Mouse (Mus musculus): Measurements from ENCODE around the gene Tia1.
A peak's percentile ranks its signal among the peaks of the same experiment; 100 is the strongest.

Gene Tia1

GRCm38 (mm10) chr6:86385362-86386104 is 18.5 kb upstream of the Tia1 start:
- no peak for DNase-seq

- no peak for DNase-seq
Measured at GRCm38 (mm10) chr6:86387313-86387712, 16.7 kb upstream of the Tia1 start.

- DNase-seq, result no peak
Measured at GRCm38 (mm10) chr6:86388461-86388860, 15.6 kb upstream of the Tia1 start.

DNA sequence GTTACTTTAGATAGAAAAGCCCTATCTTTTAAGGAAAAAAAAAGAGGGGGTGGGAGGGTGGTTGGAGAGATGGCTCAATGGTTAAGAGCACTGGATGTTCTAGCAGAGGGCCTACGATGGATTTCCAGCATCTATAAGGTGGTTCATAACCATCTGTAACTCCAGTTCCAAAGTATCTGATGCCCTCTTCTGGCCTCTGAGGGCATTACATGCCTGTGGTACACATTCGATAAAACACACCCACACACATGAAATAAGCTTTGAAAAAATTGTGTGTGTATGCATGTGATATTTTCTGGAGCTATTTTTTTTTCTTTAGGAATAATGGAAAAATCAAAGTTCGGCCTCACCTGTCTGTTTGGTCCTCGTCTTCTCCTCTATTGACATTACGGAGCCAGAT is 12.7 kb upstream of the Tia1 start:
- DNase-seq, result no peak

DNA sequence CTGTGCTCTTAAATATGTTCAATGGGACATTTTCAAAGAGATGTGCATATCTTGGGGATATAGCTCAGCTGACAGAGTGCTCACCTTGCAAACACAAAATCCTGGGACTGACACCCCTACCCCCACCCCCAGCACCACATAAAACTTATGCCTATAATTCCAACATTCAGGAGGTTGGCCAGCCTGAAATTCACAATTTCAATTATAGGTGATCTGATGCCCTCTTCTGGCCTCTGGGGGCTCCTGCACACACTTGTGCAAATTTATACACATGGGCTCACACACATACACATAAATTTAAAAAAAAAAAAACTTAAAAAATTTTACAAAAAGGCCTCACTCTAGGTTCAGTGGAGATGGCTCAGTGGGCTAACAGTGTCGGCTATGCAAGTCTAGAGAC is 10.8 kb upstream of the Tia1 start:
- no peak for DNase-seq

- DNase-seq, result no peak
Measured at GRCm38 (mm10) chr6:86394078-86394720, 9.8 kb upstream of the Tia1 start.

GRCm38 (mm10) chr6:86395021-86395420 is 9.0 kb upstream of the Tia1 start:
- no peak for DNase-seq

DNA sequence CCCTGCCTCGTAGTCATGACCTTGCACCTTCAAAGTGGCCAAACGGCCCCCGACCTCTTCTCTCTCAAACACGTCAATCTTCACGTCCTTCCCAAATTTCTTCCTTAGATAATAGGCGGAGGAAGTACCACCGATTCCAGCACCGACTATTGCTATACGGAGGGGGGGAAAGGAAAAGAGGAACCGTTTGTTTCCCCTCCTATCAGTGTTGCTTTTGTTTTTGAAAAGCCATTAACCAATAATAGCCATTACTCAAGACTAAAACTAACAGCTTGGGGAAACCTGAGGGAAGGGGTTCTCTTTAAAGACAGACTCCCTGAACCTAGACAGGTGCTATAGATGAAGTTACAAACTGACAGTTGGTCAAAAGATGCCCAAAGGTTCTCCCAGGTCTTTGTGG is 8.1 kb upstream of the Tia1 start:
- DNase-seq, result no peak

DNA sequence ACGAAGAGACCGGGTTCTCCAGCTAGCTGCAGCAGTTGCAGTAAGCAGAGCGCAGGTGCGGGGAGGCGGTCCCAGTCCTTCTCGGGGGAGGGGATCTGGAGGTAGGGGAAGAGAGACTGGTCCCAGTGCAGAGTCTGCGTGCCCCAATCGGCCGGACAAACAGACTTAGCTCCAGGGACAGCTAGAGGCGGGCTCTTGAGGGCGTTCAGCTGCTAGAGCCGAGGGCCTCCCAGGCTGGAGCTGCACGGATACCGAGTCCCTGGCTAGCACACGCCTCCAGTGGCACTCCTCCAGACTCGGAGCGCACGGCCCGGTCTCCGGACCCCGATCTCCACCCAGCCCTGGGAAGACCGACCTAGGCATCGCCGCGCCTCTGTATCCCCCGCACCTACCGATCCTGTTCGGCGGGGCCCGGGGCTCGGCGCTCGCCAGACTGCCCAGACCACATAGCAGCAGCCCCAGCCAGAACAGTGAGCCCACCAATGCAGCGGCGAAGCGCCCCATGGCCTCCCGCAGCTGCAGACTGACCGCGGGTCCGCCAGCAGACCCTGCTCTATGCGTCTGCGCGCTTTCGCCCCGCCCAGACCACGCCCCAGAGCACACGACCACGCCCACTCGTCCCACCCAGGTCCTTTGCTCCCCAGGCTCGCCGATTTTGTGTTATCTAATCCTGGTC is 7.3 kb upstream of the Tia1 start, which contains the start of gene Pcyox1:
Gene Pcyox1, minus strand, starts transcription at position 574 of the 676 bp plus-strand sequence.
- DNase-seq, result peak; percentile 90

DNA sequence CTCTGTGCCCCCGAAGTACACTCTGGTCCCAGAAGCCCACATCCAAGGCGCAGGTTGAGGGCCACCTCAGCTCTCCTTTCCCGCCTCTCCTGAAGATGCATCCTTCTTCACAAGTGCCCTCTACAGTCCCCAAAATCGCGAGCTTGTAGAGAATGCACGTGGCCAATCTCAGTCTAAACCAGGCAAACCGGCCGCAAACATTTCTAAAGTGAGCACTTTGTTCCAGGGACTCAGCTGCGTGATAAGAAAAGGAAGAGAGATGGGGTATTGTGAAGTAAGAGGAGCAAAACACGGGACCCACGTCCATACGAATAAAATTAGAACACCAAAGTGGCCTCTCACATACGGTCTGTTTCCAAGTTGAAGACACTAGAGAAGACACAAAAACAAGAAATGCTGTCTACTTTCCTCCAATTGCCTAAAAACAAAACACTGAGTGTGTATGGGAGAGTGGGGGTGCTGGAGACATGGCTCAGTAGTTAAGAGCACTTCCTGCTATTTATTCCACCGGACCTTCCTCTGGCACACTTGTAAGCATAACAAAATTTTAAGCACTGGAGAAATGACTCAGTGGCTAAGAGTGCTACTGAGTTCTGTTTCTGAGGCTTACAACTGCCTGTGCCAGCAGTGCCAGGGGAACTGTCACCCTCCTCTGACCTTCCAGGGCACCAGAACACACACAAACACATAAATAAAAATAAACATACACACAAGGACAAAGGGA is 6.6 kb upstream of the Tia1 start:
- DNase-seq, result peak; percentile 12

DNA sequence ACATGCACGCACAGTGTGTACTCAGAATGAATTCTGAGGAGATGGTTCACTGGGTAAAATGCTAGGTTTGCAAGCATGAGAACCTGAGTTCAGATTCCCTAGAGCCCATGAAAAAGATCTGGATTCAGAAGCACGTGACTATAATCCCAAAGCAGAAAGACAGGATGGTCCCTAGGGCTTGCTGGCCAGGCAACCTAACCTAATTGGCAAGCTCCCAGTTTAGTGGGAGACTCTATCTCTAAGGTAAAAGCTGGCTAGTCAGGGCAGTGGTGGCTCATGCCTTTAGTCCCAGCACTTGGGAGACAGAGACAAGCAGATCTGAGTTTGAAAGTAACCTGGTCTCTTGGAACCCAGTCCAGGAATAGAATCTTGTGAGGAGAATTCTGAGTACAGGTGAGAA is 5.0 kb upstream of the Tia1 start:
- DNase-seq, result no peak

GRCm38 (mm10) chr6:86399995-86400394 is 4.0 kb upstream of the Tia1 start:
- no peak for DNase-seq

- DNase-seq, result peak; percentile 85
Measured at GRCm38 (mm10) chr6:86400972-86401371, 3.0 kb upstream of the Tia1 start.

DNA sequence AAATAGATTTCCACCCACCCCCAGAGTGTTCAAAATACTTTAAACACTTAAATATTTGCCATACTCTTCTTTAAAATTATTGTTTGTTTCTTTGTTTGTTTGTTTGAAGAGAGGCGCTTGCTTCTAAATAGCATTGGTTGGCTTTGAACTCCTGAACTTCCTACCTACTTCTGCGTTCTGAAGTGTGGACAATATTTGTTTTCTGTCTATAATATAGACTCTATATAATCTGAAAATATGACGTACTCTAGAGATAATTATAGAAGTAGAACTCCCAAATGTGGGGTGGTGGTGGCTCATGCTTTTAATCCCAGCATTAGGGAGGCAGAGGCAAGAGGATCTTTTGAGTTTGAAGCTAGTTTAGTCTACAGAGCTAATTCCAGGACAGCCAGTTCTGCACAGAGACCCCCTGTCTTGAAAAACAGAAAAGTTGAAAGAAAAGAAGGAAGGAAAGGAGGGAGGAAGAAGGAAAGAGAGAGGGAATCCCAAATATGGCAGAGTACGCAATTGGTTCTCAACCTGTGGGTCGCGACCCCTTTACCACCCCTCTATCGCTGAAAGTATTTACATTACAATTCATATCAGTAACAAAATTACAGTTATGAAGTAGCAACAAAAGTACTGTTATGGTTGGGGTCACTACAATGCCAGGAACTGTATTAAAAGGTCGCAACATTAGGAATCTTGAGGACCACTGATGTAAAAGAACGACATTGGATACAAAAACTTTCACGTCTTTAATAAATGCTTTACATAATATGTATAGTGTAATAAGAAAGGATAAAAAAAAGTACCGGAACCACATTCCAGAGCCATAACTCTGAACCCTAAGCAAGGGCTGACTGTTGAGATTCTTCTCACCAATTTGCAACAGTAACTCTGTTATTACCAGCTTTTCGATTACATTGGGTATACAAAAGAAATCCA is 1.1 kb upstream of the Tia1 start:
- DNase-seq, result no peak

GRCm38 (mm10) chr6:86403728-86404099 is 305 bp upstream of the Tia1 start:
- peak; percentile 87 for DNase-seq

DNA sequence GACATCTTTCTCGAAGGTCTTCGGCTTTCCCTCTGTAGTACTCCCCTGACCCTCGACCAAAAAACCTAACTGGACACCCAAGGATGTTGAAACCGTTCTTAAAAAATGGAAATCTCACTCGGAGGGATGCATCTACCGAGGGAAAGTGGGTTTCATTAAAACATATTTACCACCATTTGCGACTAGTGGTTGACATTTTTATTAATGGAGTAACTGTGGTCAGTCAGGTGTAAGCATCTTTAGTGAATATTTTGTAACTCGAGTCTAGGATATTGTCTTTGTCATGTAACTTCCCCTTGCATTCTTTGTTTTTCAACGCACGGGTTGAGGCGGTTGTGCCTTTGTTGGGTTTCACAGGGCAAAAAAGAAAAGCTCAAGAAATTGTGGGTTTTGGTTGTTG is 977 bp downstream of the Tia1 start:
- no peak for DNase-seq

DNA sequence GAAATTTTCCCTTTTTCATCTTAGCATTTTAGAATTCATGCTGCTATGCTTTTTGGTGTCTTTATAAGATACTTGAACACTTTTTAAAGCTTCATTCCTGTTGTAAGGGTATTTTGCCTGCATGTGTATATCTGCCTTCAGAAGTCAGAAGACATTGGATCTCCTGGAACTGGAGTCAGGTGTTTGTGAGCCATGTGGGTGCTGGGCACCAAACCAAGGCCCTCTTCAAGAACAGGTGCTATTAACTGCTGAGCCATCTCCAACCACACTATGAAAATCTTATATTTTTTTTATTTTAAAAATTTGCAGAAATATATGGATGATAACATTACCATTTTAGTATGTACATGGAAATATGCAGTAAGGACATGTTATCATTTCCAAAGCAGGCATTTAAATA is 2.3 kb downstream of the Tia1 start:
- DNase-seq, result no peak

DNA sequence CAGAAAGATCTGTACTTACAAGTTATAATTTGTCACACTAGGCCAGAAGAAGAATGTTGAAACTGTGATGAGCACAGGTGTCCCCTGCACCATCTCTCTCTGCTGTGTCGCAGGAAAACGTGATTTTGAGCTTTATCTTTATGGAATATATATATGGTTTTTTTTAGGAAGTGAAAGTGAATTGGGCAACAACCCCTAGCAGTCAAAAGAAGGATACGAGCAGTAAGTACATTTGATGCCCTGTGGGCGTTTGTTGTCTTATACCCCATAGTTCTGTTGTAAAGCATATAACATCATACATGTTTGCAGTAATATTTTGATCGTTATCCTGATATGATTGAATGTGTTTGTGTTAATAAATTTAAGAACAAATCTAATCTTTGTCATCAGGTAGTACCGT is 14.7 kb downstream of the Tia1 start:
- DNase-seq, result no peak

GRCm38 (mm10) chr6:86419239-86419638 is 15.2 kb downstream of the Tia1 start:
- no peak for DNase-seq

- DNase-seq, result no peak
Measured at GRCm38 (mm10) chr6:86420491-86420890, 16.5 kb downstream of the Tia1 start.

DNA sequence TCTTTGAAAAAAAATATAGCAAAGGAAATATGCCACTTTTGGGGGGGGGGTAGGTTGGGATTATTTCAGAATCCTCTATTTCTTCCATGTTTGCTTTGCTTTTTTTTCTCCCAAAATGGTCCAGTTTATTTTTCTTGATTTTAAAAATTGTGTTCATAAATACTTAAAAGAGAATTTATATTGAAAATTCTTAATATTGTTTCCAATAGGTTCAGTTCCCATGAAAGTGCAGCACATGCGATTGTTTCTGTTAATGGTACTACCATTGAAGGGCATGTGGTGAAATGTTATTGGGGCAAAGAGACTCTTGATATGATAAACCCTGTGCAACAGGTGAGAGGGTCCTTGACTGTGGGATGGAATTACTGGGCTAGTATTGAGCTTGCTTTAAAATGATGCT is 22.3 kb downstream of the Tia1 start, which contains the start of gene Gm44790:
Gene Gm44790, plus strand, starts transcription at position 301 of the 400 bp plus-strand sequence.
- DNase-seq, result no peak

DNA sequence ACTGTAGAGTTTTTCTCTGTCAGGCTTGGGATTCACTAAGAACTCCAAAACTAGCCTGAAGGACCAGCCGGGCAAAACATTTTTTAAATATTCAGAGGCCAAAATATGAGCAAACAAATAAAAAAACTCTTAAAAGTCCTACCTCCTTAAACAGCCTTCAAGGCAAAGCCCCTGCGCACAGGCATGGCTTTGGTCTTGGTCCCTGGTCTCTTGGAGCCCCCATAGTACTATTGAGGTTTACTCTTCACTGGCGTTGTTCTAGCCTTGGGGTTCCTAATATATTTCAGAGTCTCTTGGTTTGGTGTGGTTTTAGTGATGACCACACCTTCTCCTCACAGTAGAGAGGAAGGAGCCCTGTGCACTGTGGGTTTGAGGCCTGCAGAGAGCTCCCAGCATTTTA is 27.5 kb downstream of the Tia1 start:
- no peak for DNase-seq

Data from lung, postnatal 14 days (tissue).